Mouse (Mus musculus) frontal cortex, postnatal 14 days (tissue): ENCODE data around the gene Olfr584.

ENCODE experiments used
- DNase-seq, 2 experiments: peaks; one replicate each; pipeline ENCODE4 v3.0.0; 2022; ENCODE audit warnings: low spot score in 2 of 2

Gene Olfr584

DNA sequence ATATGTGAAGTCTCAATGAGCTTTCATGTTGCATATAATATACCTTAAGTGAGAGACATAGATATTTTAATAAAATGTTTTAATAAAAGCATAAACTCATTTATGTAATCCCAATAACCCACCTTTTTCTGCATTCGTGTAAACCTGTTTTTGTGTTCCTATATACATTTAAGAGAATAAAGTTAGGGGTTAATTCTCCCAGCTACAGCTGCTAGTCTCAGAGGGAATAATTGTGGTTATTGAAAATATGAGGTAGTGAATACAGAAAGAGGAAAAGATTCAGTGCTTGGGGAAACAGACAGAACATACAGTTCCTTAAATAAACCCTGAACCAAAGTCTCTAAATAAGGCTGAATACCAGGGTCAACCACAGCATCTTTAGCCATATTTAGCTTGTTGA lies at the start of gene Olfr584:
Gene Olfr584 (plus strand): TSS at position 301 of the 400 bp plus-strand sequence.
- DNase-seq: no peak

DNA sequence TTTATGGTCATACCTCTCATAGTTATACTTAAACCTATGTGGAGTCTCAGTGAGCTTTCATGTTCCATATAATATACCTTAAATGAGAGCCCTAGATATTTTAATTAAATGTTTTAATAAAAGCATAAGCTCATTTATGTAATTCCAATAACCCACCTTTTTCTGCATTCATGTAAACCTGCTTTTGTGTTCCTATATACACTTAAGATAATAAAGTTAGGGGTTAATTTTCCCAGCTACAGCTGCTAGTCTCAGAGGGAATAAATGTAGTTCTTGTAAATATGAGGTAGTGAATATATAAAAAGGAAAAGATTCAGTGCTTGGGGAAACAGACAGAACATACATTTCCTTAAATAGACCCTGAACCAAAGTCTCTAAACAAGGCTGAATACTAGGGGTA lies 44.0 kb upstream of the Olfr584 start, which contains the start of gene Olfr582:
Gene Olfr582 (plus strand): TSS at position 301 of the 400 bp plus-strand sequence.
- DNase-seq: no peak

DNA sequence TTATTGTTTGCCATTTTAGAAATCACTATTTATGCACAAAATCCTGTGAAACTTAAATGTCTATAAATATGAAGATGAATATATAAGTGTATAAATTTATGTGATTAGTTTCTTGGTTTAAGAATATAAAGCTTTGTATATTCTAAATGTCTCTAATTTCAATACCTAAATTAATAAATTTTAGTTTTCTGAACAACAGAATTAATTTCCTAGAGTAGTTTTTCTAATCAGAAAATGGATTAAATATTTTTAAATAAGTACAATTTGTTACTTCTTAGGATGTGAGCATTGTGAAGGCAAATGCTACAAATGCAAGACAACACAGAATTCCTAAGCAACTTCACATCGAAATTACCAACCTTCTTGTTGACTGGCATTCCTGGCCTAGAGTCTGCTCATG lies 30.7 kb upstream of the Olfr584 start, which contains the start of gene Olfr583:
Gene Olfr583 (plus strand): TSS at position 301 of the 400 bp plus-strand sequence.
- no peak for DNase-seq

DNA sequence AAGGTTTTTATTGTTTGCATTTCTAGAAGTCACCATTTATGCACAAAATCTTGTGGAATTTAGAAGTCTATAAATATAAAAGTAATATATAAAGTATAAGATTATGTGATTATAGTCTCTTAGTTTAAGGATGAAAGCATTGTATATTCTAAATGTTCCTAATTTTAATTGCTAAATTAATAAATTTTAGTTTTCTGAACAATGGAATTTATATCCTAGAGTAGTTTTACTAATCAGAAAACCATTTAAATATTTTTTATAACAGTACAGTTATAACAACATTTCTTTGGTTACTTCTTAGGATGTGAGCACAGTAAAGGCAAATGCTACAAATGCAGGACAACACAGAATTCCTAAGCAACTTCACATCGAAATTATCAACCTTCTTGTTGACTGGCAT lies 15.7 kb downstream of the Olfr584 start, which contains the start of gene Olfr585:
Gene Olfr585 (plus strand): TSS at position 301 of the 400 bp plus-strand sequence.
- no peak for DNase-seq

DNA sequence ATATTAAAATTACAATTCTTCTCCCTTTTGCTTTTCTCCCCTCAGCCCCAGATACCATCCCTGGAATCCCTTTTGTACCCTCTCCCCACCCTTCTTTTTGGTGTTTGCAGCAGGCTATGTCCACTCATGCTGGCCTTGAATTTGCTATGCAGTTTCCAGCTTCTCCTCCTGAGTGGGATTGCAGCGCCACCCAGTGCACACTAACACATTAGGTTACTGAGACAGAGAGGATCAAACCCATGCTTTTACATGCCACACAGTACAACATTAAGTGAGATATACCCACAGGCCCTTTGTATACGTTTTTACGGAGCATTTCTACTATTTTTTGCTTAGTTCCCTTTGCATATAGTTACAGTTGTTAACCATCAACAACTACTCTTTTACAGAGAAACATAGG lies 37.7 kb downstream of the Olfr584 start:
- no peak for DNase-seq

DNA sequence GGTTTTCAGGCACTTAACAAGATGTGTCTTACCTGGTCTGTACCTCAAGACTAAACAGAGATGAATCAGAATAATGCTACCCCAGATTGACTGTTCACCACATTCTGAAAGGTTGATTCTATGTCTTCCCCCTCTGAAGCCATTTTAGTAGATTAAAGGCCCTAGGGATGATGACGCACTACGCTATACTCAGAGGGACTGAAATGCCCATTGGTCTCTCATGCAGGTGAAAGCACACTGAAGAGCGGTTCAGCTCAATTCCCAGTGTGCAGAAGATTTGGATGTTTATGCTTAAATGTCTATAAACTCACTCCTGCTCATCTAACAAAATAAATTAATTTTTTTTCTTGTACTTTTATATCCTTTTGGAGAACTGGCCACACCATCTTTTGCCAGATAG lies 43.9 kb downstream of the Olfr584 start, which contains the start of gene Olfr586:
Gene Olfr586 (minus strand): TSS at position 101 of the 400 bp plus-strand sequence.
- DNase-seq: no peak
